Mouse (Mus musculus): ENCODE data around the gene Ano7. TPM values are rescaled to one million over a fixed set of nuclear protein-coding genes. Genes with fewer than 3 reads are reported as not detected.
"Not testable (repeated sequence)": the region's sequence is repeated elsewhere in the genome, so short reads cannot be mapped to it uniquely, and the experiment has no call there.

The Ano7 gene
- polyA plus RNA-seq, 1 experiment from 2014 or later = not detected

DNA sequence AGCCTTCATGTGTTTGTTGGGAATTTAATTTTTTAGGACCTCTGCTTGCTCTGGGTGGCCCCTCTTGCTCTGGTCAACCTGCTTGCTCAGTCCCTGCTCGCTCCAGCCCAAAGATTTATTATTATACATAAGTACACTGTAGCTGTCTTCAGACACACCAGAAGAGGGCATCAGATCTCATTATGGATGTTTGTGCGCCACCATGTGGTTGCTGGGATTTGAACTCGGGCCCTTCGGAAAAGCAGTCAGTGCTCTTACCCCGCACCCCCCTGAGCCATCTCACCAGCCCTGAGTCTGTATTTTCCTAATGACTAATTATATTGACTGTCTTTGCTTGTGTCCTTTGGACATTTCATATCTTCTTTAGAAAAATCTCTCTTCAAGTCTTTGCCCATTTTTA, 5.4 kb downstream of the Ano7 start:
- Histone ChIP-seq H3K36me3 (replicated peaks) (no peaks in the 10 kb centered on the region), H3K27me3 (no peaks in the 10 kb centered on the region), H3K4me1 (no peaks in the 10 kb centered on the region), H3K9ac (no peak overlapping the region), H3K4me2 (no peak overlapping the region), H3K4me3 (replicated peaks) (no peak overlapping the region), H3K9me3 (no peaks in the 10 kb centered on the region), H3K27ac (no peak overlapping the region)
- no peak for ATAC-seq (ENCODE audit: low FRiP score)
- WGBS = 79% methylated on average over 5 of the region's 5 CpGs

DNA sequence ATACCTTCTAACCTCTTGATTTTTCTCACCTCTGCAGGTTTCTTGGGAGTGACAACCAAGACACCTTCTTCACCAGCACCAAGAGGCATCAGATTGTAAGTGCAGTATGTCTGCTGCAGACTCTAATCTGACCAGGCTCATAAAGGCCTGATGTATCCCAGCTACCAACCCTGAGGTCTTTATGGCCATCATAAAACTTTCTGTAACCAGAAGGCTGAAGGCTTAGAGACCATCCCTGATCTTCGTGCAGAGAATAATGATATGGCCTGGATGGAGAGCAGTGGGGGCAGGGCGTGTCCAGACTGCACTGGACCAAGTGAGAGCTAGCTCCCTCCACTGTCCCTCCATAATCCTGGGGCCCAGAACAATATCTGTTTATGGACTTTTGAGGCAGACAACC, 13.5 kb downstream of the Ano7 start:
- Histone ChIP-seq H3K4me2 (no peak overlapping the region), H3K9me3 (no peaks in the 10 kb centered on the region), H3K27me3 (0 out of 2 replicates have a peak, but pooled peaks cover 4% of the 10 kb centered on the region), H3K36me3 (replicated peaks) (no peaks in the 10 kb centered on the region), H3K9ac (no peak overlapping the region), H3K27ac (no peak overlapping the region), H3K4me1 (no peaks in the 10 kb centered on the region), H3K4me3 (replicated peaks) (no peak overlapping the region)
- 59% methylated on average over 2 of the region's 2 CpGs for WGBS
- ATAC-seq (ENCODE audit: low FRiP score) = no peak

DNA sequence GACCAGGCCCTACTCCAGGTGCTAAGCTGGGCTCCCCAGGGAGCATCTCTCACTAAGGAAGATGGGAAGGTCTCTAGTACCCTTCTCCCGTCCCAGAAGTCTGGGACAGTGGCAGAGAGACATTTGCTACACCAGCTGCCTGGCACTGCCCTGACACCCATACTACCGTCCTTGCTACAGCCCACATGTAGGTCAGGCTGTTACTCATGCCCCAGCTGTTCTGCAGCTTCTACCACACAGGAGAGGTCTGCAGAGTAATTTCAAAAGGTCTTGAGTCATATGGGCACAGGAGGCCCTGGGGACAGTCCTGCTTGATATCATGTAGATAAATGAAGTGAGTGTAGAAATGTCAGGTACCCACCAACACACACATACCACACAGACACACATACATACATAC, 15.2 kb downstream of the Ano7 start:
- Histone ChIP-seq H3K27ac (no peak overlapping the region), H3K36me3 (replicated peaks) (no peaks in the 10 kb centered on the region), H3K27me3 (0 out of 2 replicates have a peak, but pooled peaks cover 4% of the 10 kb centered on the region), H3K4me2 (no peak overlapping the region), H3K4me1 (no peaks in the 10 kb centered on the region), H3K9me3 (no peaks in the 10 kb centered on the region), H3K9ac (no peak overlapping the region), H3K4me3 (replicated peaks) (no peak overlapping the region)
- WGBS = 77% methylated on average over 2 of the region's 2 CpGs
- ATAC-seq (ENCODE audit: low FRiP score) = no peak

DNA sequence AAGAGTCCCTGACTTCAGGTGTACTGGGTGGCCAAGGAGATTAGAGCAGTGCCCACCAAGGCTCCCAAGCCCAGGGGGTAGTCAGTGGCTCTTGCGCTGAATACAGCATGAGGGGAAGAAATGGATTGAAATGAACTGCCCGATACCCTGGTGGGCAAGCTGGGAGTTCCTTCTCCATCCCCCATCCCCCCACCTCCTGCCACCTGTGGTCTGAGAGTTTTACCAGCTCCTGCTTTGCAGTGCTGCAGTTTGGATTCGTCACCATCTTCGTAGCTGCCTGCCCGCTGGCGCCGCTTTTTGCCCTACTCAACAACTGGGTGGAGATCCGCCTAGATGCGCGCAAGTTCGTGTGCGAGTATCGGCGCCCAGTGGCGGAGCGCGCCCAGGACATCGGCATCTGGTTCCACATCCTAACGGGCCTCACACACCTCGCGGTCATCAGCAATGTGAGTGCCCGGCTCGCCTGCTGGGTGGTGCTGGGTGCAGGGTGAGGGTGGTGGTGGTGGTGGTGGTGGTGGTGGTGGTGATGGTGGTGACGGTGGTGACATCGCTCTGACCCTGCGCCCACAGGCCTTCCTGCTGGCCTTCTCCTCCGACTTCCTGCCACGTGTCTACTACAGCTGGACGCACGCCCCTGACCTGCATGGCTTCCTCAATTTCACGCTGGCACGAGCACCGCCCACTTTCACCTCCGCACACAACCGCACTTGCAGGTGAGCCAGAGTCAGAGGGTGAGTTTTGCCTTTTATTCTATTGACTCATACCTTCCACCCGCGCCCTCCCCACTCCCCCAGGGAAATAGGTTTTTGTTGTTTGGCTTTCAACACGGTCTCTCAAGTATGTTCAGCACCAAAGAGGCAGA, 27.7 kb downstream of the Ano7 start:
- H3K4me3 ChIP-seq (replicated peaks) = peak overlapping the region; percentile 15
- peaks cover 9% of the 10 kb centered on the region for H3K27me3 ChIP-seq
- H3K4me2 ChIP-seq = peak overlapping the region; percentile 44
- H3K9me3 ChIP-seq = no peaks in the 10 kb centered on the region
- H3K4me1 ChIP-seq = no peaks in the 10 kb centered on the region; the same call in 1 of the 2 replicates
- 30% methylated on average over 38 of the region's 38 CpGs for WGBS
- no peak overlapping the region for H3K27ac ChIP-seq
- H3K36me3 ChIP-seq (replicated peaks) = peaks cover 12% of the 10 kb centered on the region
- no peak for ATAC-seq (ENCODE audit: low FRiP score)
- 0 out of 2 replicates have a peak overlapping the region, but pooled peaks have one; percentile 29 for H3K9ac ChIP-seq

DNA sequence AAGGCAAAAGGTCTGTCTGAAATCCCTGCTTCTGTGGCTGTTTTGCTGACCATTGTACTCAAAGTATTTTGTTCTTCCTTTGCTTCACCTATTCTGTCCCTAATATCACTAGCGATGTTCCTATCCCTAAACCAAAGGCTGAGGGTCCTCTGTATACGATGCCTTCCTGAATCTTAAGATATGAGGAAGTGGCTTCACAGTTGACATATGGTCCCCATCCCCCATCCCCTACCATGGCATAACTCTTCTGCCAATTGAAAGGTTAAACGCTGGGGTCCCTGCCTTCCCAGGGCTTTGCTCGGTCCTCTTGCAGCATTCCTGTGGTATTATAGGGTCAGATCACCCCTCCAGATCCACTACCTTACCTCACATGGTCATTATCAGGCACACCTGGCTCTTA, 29.7 kb downstream of the Ano7 start:
- H3K9me3 ChIP-seq = no peaks in the 10 kb centered on the region
- H3K36me3 ChIP-seq (replicated peaks) = peaks cover 32% of the 10 kb centered on the region
- no peak overlapping the region for H3K9ac ChIP-seq
- ATAC-seq (ENCODE audit: low FRiP score) = no peak
- no peaks in the 10 kb centered on the region; the same call in 1 of the 2 replicates for H3K4me1 ChIP-seq
- 91% methylated on average over 4 of the region's 4 CpGs for WGBS
- no peak overlapping the region for H3K4me3 ChIP-seq (replicated peaks)
- H3K4me2 ChIP-seq = no peak overlapping the region
- no peak overlapping the region for H3K27ac ChIP-seq
- H3K27me3 ChIP-seq = peaks cover 9% of the 10 kb centered on the region

DNA sequence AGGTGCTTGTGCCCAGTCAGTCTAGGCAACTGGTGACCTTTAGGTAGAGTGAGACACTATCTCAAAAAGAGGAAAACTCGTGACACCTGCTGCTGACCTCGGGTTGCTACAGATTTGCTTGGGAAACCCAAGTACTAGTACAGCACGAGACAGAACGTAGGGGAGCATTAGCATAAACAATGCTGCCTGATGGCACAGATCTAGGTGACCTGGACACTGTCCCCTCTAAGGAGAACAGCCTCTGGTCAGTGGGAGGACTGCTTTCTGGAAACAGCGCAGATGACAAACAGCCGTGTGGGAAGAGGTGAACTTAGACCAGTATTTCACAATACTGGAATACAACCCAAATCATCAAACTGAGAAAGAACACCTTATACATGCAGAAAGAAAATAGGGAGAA, 58.4 kb downstream of the Ano7 start:
- WGBS = 90% methylated on average over 6 of the region's 6 CpGs
- H3K4me1 ChIP-seq = no peaks in the 10 kb centered on the region
- no peak overlapping the region for H3K9ac ChIP-seq
- H3K4me2 ChIP-seq = no peak overlapping the region
- peaks cover 55% of the 10 kb centered on the region for H3K36me3 ChIP-seq (replicated peaks)
- H3K9me3 ChIP-seq = no peaks in the 10 kb centered on the region
- no peaks in the 10 kb centered on the region for H3K27me3 ChIP-seq
- no peak overlapping the region for H3K27ac ChIP-seq
- no peak overlapping the region for H3K4me3 ChIP-seq (replicated peaks)
- ATAC-seq (ENCODE audit: low FRiP score) = no peak

DNA sequence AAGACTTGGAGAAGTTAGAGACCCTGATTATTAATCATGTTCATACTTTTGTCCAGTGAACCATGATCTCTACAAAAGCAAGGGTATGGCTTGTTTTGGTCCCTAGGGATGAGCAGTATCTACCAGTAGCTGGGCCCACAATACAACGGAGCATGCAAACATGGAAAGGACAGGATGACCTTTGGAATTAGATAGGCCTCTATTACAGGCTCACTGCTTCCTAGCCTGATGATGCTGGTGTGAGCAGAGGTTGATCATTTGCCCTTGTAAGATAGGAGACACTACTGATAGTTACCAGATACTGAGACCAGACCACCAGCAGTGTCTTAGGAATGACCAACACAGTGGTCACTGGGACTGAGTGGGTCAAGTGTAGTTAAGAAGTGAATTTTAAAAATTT, 65.6 kb downstream of the Ano7 start:
- WGBS = 88% methylated on average over 1 of the region's 1 CpGs
- peaks cover 41% of the 10 kb centered on the region for H3K36me3 ChIP-seq (replicated peaks)

DNA sequence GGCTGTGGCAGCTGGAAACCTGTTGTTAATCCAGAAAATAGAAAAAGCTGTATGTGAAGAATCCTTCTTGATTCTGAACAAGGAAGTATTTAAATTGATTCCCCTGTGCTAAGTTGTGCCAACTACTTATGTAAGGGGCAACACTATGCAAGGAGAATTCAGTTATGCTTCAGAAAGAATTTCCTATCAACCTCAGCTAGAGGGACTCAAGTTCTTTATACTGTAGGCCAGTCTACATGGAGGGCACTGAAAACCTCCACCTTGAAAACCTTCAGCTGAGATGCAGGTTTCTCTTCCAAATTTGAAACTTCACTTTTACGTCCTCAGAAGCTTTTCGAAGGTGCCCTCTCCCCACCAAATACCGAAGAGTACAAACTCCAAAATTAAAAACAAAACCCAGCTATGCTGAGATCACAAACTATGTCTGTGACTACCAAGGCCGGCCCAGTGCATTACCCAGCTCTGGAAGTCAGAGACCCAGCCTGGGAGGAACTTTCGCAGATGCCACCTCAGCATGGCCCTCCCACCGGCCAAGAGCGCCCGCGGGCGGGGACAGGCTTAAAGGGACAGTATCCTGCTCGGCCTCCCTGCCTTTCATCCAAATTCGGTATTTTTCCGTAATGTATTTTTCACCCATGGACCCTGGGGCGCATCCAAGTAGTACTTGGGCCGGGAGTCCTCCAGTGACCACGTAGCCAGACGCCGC, 70.8 kb downstream of the Ano7 start:
- H3K4me3 ChIP-seq (replicated peaks) = peak overlapping the region; percentile 88
- 6% methylated on average over 18 of the region's 18 CpGs for WGBS
- no peaks in the 10 kb centered on the region for H3K9me3 ChIP-seq
- H3K4me2 ChIP-seq = peak overlapping the region; percentile 96
- peak overlapping the region; percentile 80; the same call in 1 of the 2 replicates for H3K27ac ChIP-seq
- H3K9ac ChIP-seq = peak overlapping the region; percentile 78
- ATAC-seq (ENCODE audit: low FRiP score) = peak; percentile 71
- H3K4me1 ChIP-seq = peaks cover 22% of the 10 kb centered on the region
- H3K27me3 ChIP-seq = no peaks in the 10 kb centered on the region
- peaks cover 8% of the 10 kb centered on the region; the same call in 1 of the 2 replicates for H3K36me3 ChIP-seq (replicated peaks)

More for the DNA sequence above, 65.6 kb downstream of the Ano7 start:
- Histone ChIP-seq H3K27me3 (no peaks in the 10 kb centered on the region), H3K4me3 (replicated peaks) (no peak overlapping the region), H3K9me3 (no peaks in the 10 kb centered on the region), H3K27ac (no peak overlapping the region), H3K9ac (no peak overlapping the region), H3K4me1 (peaks cover 8% of the 10 kb centered on the region), H3K4me2 (no peak overlapping the region)
- ATAC-seq (ENCODE audit: low FRiP score) = no peak

DNA sequence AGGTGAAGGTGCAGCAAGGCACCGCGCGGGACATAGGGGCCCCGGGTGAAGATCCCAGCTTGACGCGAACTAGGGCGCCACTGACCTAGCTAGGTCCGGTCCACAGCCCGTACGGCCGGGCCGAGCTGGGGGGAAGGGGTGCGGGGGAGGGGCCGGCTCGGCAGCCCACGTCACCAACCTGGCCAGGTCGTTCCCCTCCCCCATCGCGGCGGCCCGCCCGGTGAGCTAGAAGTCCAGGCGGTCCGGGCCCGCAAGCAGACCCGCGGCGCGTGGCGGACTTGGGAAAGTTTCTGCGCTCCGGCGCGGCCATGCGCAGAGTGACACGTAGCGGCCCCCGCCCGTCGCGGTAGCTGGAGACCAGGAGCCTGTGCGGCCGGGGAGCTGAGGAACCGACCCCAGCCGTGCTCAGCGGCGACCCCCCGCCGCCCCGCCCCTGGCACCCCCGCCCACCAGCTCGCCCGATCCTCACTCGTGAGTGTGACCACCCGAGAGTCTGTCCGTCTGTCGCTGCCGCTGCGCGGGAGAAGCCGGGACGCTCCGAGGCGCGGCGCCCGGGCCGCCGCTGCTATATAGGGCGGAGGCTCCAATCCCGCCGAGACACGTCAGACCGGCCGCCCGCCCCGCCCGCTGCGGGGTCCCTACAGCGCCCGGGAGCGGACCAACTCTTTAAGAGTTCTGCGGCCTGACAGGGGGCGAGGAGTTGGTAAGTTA, 71.5 kb downstream of the Ano7 start:
- WGBS = under 1% methylated on average over 74 of the region's 84 CpGs
- Histone ChIP-seq H3K4me2 (peak overlapping the region; percentile 96), H3K36me3 (replicated peaks) (peaks cover 8% of the 10 kb centered on the region; the same call in 1 of the 2 replicates), H3K27me3 (no peaks in the 10 kb centered on the region), H3K27ac (peak overlapping the region; percentile 80), H3K4me1 (peaks cover 22% of the 10 kb centered on the region), H3K9ac (peak overlapping the region; percentile 78), H3K9me3 (no peaks in the 10 kb centered on the region), H3K4me3 (replicated peaks) (peak overlapping the region; percentile 88)
- ATAC-seq (ENCODE audit: low FRiP score) = peak; percentile 93

DNA sequence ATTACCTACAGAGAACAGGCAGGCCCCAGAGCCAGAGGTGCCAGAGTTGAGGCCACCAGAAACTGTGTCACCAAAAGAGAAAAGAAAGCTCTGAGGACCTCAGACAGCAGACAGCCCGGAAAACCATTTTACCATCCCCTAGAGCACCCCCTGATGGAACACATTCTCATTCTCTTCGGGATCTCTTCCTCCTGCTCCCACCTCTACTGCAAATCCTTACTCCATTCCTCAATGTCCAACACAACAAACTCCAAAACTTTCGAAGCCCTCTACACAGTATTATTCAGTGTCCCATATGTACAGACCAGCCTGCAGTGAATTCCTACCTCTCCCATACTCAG, 72.1 kb downstream of the Ano7 start:
- 20% methylated on average over 3 of the region's 3 CpGs for WGBS
- peak overlapping the region; percentile 78 for H3K9ac ChIP-seq
- H3K27ac ChIP-seq = no peak overlapping the region
- H3K36me3 ChIP-seq (replicated peaks) = 0 out of 2 replicates have a peak, but pooled peaks cover 4% of the 10 kb centered on the region
- H3K27me3 ChIP-seq = no peaks in the 10 kb centered on the region
- peak overlapping the region; percentile 88 for H3K4me3 ChIP-seq (replicated peaks)
- H3K4me2 ChIP-seq = peak overlapping the region; percentile 96
- ATAC-seq (ENCODE audit: low FRiP score) = peak; percentile 15
- peaks cover 22% of the 10 kb centered on the region for H3K4me1 ChIP-seq
- no peaks in the 10 kb centered on the region for H3K9me3 ChIP-seq

DNA sequence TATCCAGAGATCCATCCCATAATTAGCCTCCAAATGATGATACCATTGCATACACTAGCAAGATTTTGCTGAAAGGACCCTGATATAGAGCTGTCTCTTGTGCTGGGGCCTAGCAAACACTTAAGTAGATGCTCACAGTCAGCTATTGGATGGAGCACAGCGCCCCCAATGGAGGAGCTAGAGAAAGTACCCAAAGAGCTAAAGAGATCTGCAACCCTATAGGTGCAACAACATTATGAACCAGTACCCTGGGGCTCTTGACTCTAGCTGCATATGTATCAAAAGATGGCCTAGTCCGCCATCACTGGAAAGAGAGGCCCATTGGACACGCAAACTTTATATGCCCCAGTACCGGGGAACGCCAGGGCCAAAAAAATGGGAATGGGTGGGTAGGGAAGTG, 76.4 kb downstream of the Ano7 start:
- H3K9me3 ChIP-seq; H3K27ac ChIP-seq; H3K9ac ChIP-seq; H3K36me3 ChIP-seq (replicated peaks); H3K4me3 ChIP-seq (replicated peaks); H3K27me3 ChIP-seq; H3K4me2 ChIP-seq; ATAC-seq (ENCODE audit: low FRiP score); H3K4me1 ChIP-seq: not testable (repeated sequence)
- WGBS = 83% methylated on average over 5 of the region's 5 CpGs

DNA sequence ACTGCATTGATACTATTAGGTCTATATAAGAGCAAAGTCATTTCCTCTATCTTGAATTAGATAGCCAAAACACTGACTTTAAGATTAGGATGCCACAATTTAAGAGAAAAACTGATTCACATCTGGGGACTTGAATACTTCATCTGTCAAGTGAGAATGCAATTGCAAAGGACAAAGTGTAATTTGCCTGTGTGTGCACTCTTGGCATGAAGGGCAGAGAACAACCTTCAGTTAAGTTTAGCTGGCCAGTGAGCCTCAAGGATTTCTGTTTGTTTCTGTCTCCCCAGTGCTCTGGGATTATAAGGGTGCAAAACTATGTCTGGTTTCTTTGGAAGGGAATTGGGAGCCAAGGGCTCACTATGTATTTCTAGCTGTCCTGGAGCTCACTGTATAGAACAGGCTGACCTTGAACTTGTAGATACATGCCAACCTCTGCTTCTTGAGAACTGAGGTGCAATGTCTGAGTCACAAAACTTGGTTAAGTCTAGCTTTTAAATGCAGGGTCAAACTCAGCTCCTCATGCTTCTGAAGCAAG, 80.1 kb downstream of the Ano7 start:
- H3K9ac ChIP-seq = no peak overlapping the region
- H3K27me3 ChIP-seq = no peaks in the 10 kb centered on the region
- H3K4me1 ChIP-seq = no peaks in the 10 kb centered on the region
- H3K27ac ChIP-seq = no peak overlapping the region
- no peaks in the 10 kb centered on the region for H3K9me3 ChIP-seq
- H3K4me3 ChIP-seq (replicated peaks) = no peak overlapping the region
- H3K36me3 ChIP-seq (replicated peaks) = no peaks in the 10 kb centered on the region
- ATAC-seq (ENCODE audit: low FRiP score) = no peak
- H3K4me2 ChIP-seq = no peak overlapping the region
